Mouse (Mus musculus): Measurements from ENCODE around the gene Ryr2. TPM values are rescaled to one million over a fixed set of nuclear protein-coding genes. Genes with fewer than 3 reads are reported as not detected.
"Not testable (repeated sequence)": the region's sequence is repeated elsewhere in the genome, so short reads cannot be mapped to it uniquely, and the experiment has no call there.

The Ryr2 gene
- polyA plus RNA-seq, 1 experiment from 2014 or later = 0.87 TPM

DNA sequence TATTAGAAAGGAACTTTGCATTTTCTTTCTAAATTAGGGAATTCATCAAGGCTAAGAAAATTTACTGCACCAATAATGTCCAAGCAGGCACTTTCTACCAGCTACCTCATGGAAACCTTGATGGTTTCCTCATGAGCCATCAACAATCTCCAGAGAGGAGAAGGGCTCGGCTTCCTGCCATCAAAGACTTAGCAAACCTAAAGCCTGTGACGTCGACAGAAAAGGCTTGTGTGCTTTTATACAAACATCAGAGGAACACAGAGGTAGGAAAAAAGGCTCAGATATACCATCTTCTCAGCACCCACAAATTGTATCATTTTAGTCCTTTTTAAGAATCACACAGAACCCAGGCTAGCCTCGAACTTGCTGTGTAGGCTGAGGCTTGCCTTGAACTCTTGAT lies 148.5 kb downstream of the Ryr2 start:
- no peak for ATAC-seq (ENCODE audit: insufficient read depth, low FRiP score)
- Histone ChIP-seq H3K4me2 (ENCODE audit: low read depth, low read length) (no peak overlapping the region), H3K4me1 (ENCODE audit: control insufficient read depth, insufficient read depth, low read length) (no peaks in the 10 kb centered on the region), H3K27ac (ENCODE audit: low read length) (no peak overlapping the region), H3K27me3 (ENCODE audit: control insufficient read depth, insufficient read depth, low read length) (no peaks in the 10 kb centered on the region), H3K36me3 (ENCODE audit: control insufficient read depth, insufficient read depth, low read length) (no peaks in the 10 kb centered on the region), H3K9ac (ENCODE audit: low read length) (no peak overlapping the region), H3K4me3 (replicated peaks; ENCODE audit: low read length) (no peak overlapping the region), H3K9me3 (replicated peaks; ENCODE audit: control insufficient read depth, low read length) (no peaks in the 10 kb centered on the region)
- 79% methylated on average over 4 of the region's 4 CpGs for WGBS

DNA sequence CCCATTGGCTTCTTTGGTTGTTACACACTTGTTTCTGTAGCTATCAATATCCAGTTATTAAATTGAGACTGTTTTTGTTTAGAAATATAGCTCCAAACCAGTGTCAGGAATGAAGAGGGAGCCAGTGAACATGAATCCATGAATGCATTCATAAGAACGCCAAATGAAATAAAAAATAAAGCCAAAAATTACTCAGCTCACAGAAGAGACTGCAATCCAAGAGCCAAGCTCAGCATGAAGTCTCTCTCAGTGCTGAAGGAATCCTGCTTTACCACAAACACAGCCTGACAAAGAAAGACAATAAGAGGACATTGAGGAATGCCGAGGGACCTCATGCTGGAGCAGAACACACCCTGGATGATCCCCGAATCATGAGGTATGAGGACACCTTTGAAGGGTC lies 154.8 kb downstream of the Ryr2 start:
- H3K36me3 ChIP-seq (ENCODE audit: control insufficient read depth, insufficient read depth, low read length) = no peaks in the 10 kb centered on the region
- H3K4me1 ChIP-seq (ENCODE audit: control insufficient read depth, insufficient read depth, low read length) = no peaks in the 10 kb centered on the region
- H3K4me2 ChIP-seq (ENCODE audit: low read depth, low read length) = no peak overlapping the region
- H3K9me3 ChIP-seq (replicated peaks; ENCODE audit: control insufficient read depth, low read length) = no peaks in the 10 kb centered on the region
- no peak overlapping the region for H3K27ac ChIP-seq (ENCODE audit: low read length)
- no peak overlapping the region for H3K9ac ChIP-seq (ENCODE audit: low read length)
- WGBS = 84% methylated on average over 3 of the region's 3 CpGs
- no peaks in the 10 kb centered on the region for H3K27me3 ChIP-seq (ENCODE audit: control insufficient read depth, insufficient read depth, low read length)
- H3K4me3 ChIP-seq (replicated peaks; ENCODE audit: low read length) = no peak overlapping the region
- ATAC-seq (ENCODE audit: insufficient read depth, low FRiP score) = no peak

DNA sequence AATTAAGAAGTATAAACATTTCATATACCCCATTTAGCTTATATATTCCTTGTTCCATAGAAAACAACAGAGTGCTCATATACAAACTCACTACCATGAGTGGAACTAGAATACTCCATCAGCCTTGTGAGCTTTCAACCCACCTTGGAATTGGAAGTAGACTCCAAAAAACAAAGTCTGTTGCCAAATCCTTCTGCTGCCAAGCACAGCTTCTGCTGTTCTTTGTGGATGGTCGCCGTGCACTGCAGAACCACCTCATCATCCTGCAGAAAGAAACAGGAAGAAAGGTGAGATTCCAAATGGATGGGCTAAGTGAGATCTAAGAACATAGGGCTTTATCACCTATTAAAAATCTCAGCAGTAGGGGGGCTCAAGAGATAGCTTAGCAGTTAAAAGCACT lies 161.0 kb downstream of the Ryr2 start:
- H3K9me3 ChIP-seq (replicated peaks; ENCODE audit: control insufficient read depth, low read length) = no peaks in the 10 kb centered on the region
- H3K9ac ChIP-seq (ENCODE audit: low read length) = no peak overlapping the region
- no peak overlapping the region for H3K27ac ChIP-seq (ENCODE audit: low read length)
- H3K4me3 ChIP-seq (replicated peaks; ENCODE audit: low read length) = no peak overlapping the region
- H3K4me2 ChIP-seq (ENCODE audit: low read depth, low read length) = no peak overlapping the region
- ATAC-seq (ENCODE audit: insufficient read depth, low FRiP score) = no peak
- WGBS = 91% methylated on average over 2 of the region's 2 CpGs
- H3K4me1 ChIP-seq (ENCODE audit: control insufficient read depth, insufficient read depth, low read length) = no peaks in the 10 kb centered on the region
- H3K27me3 ChIP-seq (ENCODE audit: control insufficient read depth, insufficient read depth, low read length) = no peaks in the 10 kb centered on the region
- no peaks in the 10 kb centered on the region for H3K36me3 ChIP-seq (ENCODE audit: control insufficient read depth, insufficient read depth, low read length)

DNA sequence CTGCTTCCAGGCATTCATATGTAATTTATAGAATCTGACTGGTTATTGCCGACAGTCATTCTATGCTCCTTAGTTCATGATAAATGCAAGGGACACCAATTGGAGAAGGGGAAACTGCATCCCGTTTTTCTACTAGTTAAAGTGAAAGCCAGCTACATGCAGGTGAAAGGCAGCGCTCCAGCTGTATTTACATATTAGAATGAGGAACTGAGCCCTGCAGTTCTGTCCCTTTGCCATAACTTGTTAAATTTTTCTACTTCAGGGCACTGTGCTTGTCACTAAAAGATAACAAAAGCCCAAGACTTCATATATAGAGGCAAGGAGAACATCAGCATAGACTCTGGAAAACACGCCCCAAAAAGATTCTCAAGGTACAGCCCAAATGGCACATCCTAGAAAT lies 165.0 kb downstream of the Ryr2 start:
- H3K9ac ChIP-seq (ENCODE audit: low read length) = no peak overlapping the region
- no peaks in the 10 kb centered on the region for H3K27me3 ChIP-seq (ENCODE audit: control insufficient read depth, insufficient read depth, low read length)
- H3K4me1 ChIP-seq (ENCODE audit: control insufficient read depth, insufficient read depth, low read length) = no peaks in the 10 kb centered on the region
- H3K9me3 ChIP-seq (replicated peaks; ENCODE audit: control insufficient read depth, low read length) = no peaks in the 10 kb centered on the region
- 68% methylated on average over 4 of the region's 4 CpGs for WGBS
- H3K4me3 ChIP-seq (replicated peaks; ENCODE audit: low read length) = no peak overlapping the region
- no peaks in the 10 kb centered on the region for H3K36me3 ChIP-seq (ENCODE audit: control insufficient read depth, insufficient read depth, low read length)
- no peak overlapping the region for H3K4me2 ChIP-seq (ENCODE audit: low read depth, low read length)
- no peak overlapping the region for H3K27ac ChIP-seq (ENCODE audit: low read length)
- no peak for ATAC-seq (ENCODE audit: insufficient read depth, low FRiP score)

DNA sequence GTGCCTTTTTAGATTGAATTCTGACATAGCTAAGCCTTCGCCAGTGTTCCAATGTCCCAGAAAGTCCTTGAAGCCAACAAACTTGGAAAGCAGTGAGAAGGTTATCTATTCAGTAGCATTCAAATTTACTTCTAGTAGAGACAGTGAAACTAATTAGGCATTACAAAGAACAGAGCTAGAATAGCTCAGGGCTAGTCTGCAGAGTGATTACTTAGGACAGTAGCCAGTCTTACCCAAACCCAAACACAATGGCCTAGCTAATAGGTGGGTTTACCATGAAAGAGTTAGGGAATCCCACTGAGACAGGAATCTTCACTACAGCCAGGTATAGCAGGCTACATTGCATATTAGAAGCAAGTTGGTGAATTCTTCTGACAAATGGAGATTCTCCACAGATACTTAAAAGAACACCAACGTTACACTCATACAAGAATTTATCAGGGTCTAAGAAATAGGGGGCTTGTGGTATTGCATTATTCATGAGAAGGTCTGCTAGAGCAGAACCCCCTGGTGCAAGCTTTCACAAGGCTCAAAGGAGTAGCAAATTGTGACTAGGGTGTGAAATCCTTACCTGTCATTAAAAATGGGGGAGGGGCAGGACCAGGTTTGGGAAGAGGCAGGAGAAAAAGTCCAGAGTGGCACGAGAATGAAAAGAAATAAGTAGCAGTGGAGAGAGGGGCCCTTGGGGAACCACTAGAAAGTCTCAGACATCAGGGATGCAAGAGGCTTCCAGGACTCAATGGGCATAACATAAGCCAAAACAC lies 172.3 kb downstream of the Ryr2 start:
- H3K27me3 ChIP-seq (ENCODE audit: control insufficient read depth, insufficient read depth, low read length); H3K4me2 ChIP-seq (ENCODE audit: low read depth, low read length); ATAC-seq (ENCODE audit: insufficient read depth, low FRiP score); H3K27ac ChIP-seq (ENCODE audit: low read length); H3K4me3 ChIP-seq (replicated peaks; ENCODE audit: low read length); H3K4me1 ChIP-seq (ENCODE audit: control insufficient read depth, insufficient read depth, low read length); H3K36me3 ChIP-seq (ENCODE audit: control insufficient read depth, insufficient read depth, low read length); H3K9me3 ChIP-seq (replicated peaks; ENCODE audit: control insufficient read depth, low read length); H3K9ac ChIP-seq (ENCODE audit: low read length): not testable (repeated sequence)
- WGBS = 66% methylated on average over 3 of the region's 3 CpGs

DNA sequence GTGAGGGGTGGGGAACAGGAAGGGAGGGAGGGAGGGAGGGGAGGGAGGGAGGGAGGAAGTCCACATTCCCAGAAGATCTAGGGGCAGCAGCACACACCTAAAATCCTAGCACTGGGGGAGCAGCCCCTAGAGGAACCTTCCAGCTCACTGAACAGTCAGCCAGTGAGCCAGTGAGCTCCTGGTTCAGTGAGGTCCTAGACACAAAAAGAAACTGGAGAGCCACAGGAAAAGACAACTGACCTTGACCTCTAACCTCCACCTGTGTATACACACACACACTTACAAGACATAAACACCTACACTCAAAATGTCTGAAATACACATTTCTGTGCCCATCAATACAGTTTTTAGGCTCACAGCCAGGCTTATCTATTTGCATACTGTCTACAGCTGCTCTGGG lies 173.4 kb downstream of the Ryr2 start:
- no peak overlapping the region for H3K9ac ChIP-seq (ENCODE audit: low read length)
- H3K4me3 ChIP-seq (replicated peaks; ENCODE audit: low read length) = no peak overlapping the region
- H3K9me3 ChIP-seq (replicated peaks; ENCODE audit: control insufficient read depth, low read length) = no peaks in the 10 kb centered on the region; the same call in 1 of the 2 replicates
- no peak overlapping the region for H3K4me2 ChIP-seq (ENCODE audit: low read depth, low read length)
- no peak overlapping the region for H3K27ac ChIP-seq (ENCODE audit: low read length)
- no peaks in the 10 kb centered on the region for H3K27me3 ChIP-seq (ENCODE audit: control insufficient read depth, insufficient read depth, low read length)
- H3K36me3 ChIP-seq (ENCODE audit: control insufficient read depth, insufficient read depth, low read length) = no peaks in the 10 kb centered on the region
- no peak for ATAC-seq (ENCODE audit: insufficient read depth, low FRiP score)
- H3K4me1 ChIP-seq (ENCODE audit: control insufficient read depth, insufficient read depth, low read length) = no peaks in the 10 kb centered on the region

DNA sequence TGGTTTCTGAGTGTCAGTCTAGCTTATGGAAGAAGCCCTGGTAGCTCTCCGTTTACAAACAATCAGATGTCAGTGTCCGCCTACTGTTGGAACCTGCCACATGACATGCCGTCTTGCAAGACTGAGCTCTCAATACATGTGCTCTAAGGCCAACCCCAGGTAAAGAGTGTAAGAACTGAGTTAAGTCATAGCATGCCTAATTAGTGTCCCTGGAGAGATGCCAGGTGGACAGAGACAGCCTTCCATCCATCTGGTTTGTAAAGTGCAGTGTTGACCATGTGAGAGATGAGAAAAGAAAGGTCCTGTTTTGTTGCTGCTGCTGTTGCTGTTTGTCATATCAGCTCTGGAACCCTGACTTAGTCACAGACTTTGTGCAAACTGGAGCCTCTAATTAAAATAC lies 178.0 kb downstream of the Ryr2 start:
- WGBS = 86% methylated on average over 3 of the region's 3 CpGs
- no peaks in the 10 kb centered on the region for H3K27me3 ChIP-seq (ENCODE audit: control insufficient read depth, insufficient read depth, low read length)
- no peak overlapping the region for H3K4me2 ChIP-seq (ENCODE audit: low read depth, low read length)
- no peaks in the 10 kb centered on the region for H3K36me3 ChIP-seq (ENCODE audit: control insufficient read depth, insufficient read depth, low read length)
- H3K4me3 ChIP-seq (replicated peaks; ENCODE audit: low read length) = no peak overlapping the region
- no peak overlapping the region for H3K9ac ChIP-seq (ENCODE audit: low read length)
- H3K9me3 ChIP-seq (replicated peaks; ENCODE audit: control insufficient read depth, low read length) = no peaks in the 10 kb centered on the region; the same call in 1 of the 2 replicates
- no peak overlapping the region for H3K27ac ChIP-seq (ENCODE audit: low read length)
- no peak for ATAC-seq (ENCODE audit: insufficient read depth, low FRiP score)
- H3K4me1 ChIP-seq (ENCODE audit: control insufficient read depth, insufficient read depth, low read length) = no peaks in the 10 kb centered on the region

DNA sequence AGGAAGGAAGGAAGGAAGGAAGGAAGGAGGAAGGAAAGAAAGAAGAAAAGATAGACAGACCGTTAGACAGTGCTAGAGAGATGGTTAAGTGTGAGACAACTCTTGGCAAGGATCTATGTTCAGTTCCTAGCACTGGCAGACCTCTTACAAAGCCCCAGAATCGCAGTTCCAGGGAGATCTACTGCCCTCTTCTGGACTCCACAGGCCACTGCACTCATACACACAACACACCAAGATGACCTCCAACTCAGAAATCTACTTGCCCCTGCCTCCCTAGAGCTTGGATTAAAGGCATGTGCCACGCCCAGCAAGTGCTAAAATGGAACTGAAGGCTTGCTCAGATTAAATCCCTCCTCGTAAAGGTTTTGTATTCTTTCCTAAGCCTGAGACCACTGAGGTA lies 179.0 kb downstream of the Ryr2 start:
- Histone ChIP-seq H3K4me2 (ENCODE audit: low read depth, low read length) (no peak overlapping the region), H3K27ac (ENCODE audit: low read length) (no peak overlapping the region), H3K4me3 (replicated peaks; ENCODE audit: low read length) (no peak overlapping the region), H3K36me3 (ENCODE audit: control insufficient read depth, insufficient read depth, low read length) (no peaks in the 10 kb centered on the region), H3K4me1 (ENCODE audit: control insufficient read depth, insufficient read depth, low read length) (no peaks in the 10 kb centered on the region), H3K9me3 (replicated peaks; ENCODE audit: control insufficient read depth, low read length) (no peaks in the 10 kb centered on the region; the same call in 1 of the 2 replicates), H3K27me3 (ENCODE audit: control insufficient read depth, insufficient read depth, low read length) (no peaks in the 10 kb centered on the region), H3K9ac (ENCODE audit: low read length) (no peak overlapping the region)
- ATAC-seq (ENCODE audit: insufficient read depth, low FRiP score) = no peak
- WGBS = 75% methylated on average over 4 of the region's 4 CpGs

DNA sequence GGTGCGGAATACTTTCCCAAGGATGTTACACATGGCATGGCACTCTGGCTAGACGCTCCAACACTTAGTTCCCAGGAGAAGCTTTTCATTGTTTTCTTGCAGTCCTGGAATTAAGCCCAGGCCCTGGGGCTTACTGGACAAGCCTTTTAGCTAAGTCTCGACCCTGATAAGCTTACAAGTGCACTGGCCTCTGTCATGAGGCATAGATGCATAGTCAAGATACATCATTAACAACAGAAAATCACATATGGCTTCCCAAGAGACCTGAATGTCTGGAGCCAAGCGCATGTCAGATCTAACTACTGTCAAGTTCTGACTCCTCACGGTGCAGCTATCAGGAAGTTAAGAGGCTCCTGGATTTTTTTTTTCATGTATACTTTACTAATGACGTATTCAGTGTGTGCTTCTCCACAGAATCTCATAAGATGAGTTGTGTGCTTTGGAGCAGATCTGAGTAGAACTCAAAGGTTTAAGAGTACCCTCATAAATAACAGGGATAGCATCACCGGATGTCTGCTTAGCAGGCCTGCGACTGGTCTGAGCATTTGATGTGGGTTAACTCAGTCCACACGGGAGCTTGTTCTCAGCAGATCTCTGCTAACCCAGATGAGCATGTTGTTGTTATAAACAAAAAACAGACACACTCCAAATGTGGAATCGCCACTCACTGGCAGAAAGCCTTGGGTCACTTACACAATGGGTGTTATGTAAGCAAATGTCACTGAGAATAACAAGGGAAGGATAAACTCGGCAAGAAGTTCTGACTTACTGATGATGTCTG lies 179.8 kb downstream of the Ryr2 start:
- Histone ChIP-seq H3K27me3 (ENCODE audit: control insufficient read depth, insufficient read depth, low read length) (no peaks in the 10 kb centered on the region), H3K4me3 (replicated peaks; ENCODE audit: low read length) (no peak overlapping the region), H3K4me1 (ENCODE audit: control insufficient read depth, insufficient read depth, low read length) (no peaks in the 10 kb centered on the region), H3K9me3 (replicated peaks; ENCODE audit: control insufficient read depth, low read length) (no peaks in the 10 kb centered on the region; the same call in 1 of the 2 replicates), H3K27ac (ENCODE audit: low read length) (no peak overlapping the region), H3K9ac (ENCODE audit: low read length) (no peak overlapping the region), H3K4me2 (ENCODE audit: low read depth, low read length) (no peak overlapping the region), H3K36me3 (ENCODE audit: control insufficient read depth, insufficient read depth, low read length) (no peaks in the 10 kb centered on the region)
- no peak for ATAC-seq (ENCODE audit: insufficient read depth, low FRiP score)
- 61% methylated on average over 11 of the region's 11 CpGs for WGBS
